Mouse (Mus musculus) CH12.LX (cell line): ENCODE data around the gene Gpx1.

Experiments used
- EP300 ChIP-seq: IDR thresholded peaks from 2 replicates; pipeline ENCODE4 v1.6.1; 2011; ENCODE audit warnings: low read length, improper control_type of control experiment
- MAX ChIP-seq: IDR thresholded peaks from 2 replicates; pipeline ENCODE4 v1.6.1; 2011; ENCODE audit warnings: low read length, improper control_type of control experiment
- USF1 ChIP-seq: IDR thresholded peaks from 2 replicates; pipeline ENCODE4 v1.6.1; 2014; ENCODE audit warnings: low read depth, mild to moderate bottlenecking, inconsistent platforms, low read length, improper control_type of control experiment

DNA sequence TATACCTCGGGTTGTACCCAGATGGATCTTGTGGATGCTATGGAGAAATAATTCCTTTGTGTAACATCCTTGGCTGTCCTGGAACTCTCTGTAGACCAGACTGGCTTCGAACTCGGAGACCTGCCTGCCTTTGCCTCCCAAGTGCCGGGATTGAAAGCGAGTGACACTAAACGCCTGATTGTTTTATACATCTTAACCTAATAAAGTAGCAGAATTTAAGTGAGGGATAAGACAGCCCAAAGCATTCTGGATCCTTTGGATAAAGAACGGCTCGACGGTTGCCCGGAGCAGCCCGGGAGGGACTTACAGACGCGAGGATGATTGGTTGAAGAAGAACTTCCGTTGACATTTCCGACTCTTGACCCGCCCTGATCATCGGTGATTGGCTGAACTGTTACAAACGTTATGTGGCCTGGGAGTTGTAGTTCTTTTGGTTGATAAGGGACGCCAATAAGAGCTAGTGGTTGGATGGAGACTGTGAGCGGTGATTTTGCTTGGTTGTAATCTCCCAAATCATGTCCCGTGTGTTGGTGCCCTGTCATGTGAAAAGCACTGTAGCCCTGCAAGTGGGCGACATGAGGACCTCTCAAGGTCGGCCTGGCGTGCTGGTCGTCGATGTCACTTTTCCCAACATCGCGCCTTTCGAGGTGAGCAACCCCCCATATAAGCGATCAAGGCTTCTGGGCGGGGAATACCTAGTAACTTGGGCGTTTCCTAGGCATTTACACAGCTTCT is 48.5 kb upstream of the Gpx1 start, which contains the start of gene Nicn1:
- TF ChIP-seq MAX (peak; percentile 45; the same call in 1 of the 2 replicates), USF1 (no peak), EP300 (no peak)
